Mouse (Mus musculus): ENCODE results near the gene Arhgap45.

- TF ChIP-seq CTCF (IDR thresholded peaks at IDR 0.05) (no peak), POLR2A (IDR thresholded peaks at IDR 0.05; ENCODE audit: insufficient read depth, low read depth, low read length) (no peak)
These were observed 29.3 kb downstream of the Arhgap45 start for GRCm38 (mm10) chr10:80045766-80046165.

All from heart, adult 2 months (tissue).